Mouse (Mus musculus) brain, embryonic 14.5 days (tissue): ENCODE results near the gene Smo.

Source experiments
- CTCF ChIP-seq: fragments of 200-500 bp; IDR thresholded peaks from 2 replicates; pipeline ENCODE4 v1.5.1; 2012; ENCODE audit warnings: inconsistent platforms, mild to moderate bottlenecking, moderate library complexity, borderline replicate concordance; ENCODE audit not compliant: insufficient read depth, insufficient read length; ENCODE audit errors: extremely low read depth
- POLR2A ChIP-seq: fragments of 200-500 bp; IDR thresholded peaks from 2 replicates; pipeline ENCODE4 v1.6.1; 2012; ENCODE audit warnings: mild to moderate bottlenecking, inconsistent platforms, borderline replicate concordance; ENCODE audit not compliant: poor library complexity, insufficient read depth, insufficient read length, severe bottlenecking; ENCODE audit errors: extremely low read depth

- TF ChIP-seq POLR2A: no peak
- no peak for TF ChIP-seq CTCF
Measured at GRCm38 (mm10) chr6:29772236-29772635, 36.9 kb downstream of the Smo start.
